Mouse (Mus musculus) lung, embryonic 14.5 days (tissue): ENCODE measurements at regions not wholly inside any gene's neighbourhood (a gene's known extent, or its start where the extent isn't known, plus 50 kb on each side); places are given as distances from the start of the nearest gene placed in this dataset.
"Not testable (repeated sequence)": the region's sequence is repeated elsewhere in the genome, so short reads cannot be mapped to it uniquely, and the experiment has no call there.

Experiments
- ATAC-seq: fragments of 200-750 bp; cut with Nextera tagmentation; 2 replicates; pipeline ENCODE4 v1.8.0; 2017; ENCODE audit warnings: mild to moderate bottlenecking, moderate TSS enrichment, moderate library complexity; ENCODE audit not compliant: insufficient read depth
- DNase-seq: peaks from one replicate; pipeline ENCODE4 v3.0.0-alpha.2; 2015
- H3K27ac ChIP-seq: fragments of 300-500 bp; sonication (generic); 2 replicates; pipeline ENCODE4 v1.5.1; 2014; ENCODE audit warnings: low read depth, mild to moderate bottlenecking, moderate library complexity
- H3K27me3 ChIP-seq: fragments of 300-500 bp; sonication (generic); 2 replicates; pipeline ENCODE4 v1.6.1; 2014; ENCODE audit warnings: low read length, control low read depth; ENCODE audit not compliant: insufficient read depth
- H3K36me3 ChIP-seq: fragments of 300-500 bp; sonication (generic); 2 replicates; pipeline ENCODE4 v1.6.1; 2014; ENCODE audit warnings: control low read depth; ENCODE audit not compliant: insufficient read depth
- H3K4me1 ChIP-seq: fragments of 300-500 bp; sonication (generic); 2 replicates; pipeline ENCODE4 v1.6.1; 2014; ENCODE audit warnings: antibody characterized with exemption, control low read depth; ENCODE audit not compliant: insufficient read depth
- H3K4me2 ChIP-seq: fragments of 300-500 bp; sonication (generic); 2 replicates; pipeline ENCODE4 v1.6.1; 2014; ENCODE audit warnings: mild to moderate bottlenecking
- H3K4me3 ChIP-seq: fragments of 300-500 bp; sonication (generic); 2 replicates; pipeline ENCODE4 v1.5.1; 2014; ENCODE audit warnings: low read depth, low read length
- H3K9ac ChIP-seq: fragments of 300-500 bp; sonication (generic); 2 replicates; pipeline ENCODE4 v1.6.1; 2014
- H3K9me3 ChIP-seq: fragments of 300-500 bp; sonication (generic); 2 replicates; pipeline ENCODE4 v1.6.1; 2016; ENCODE audit warnings: low read depth, low read length, control low read depth
- CTCF ChIP-seq: IDR thresholded peaks from 2 replicates; pipeline ENCODE4 v1.5.1; 2016; ENCODE audit warnings: antibody characterized with exemption, low read depth
- WGBS: fragments of 180-500 bp; shearing (Covaris S2); extraction: QIAGEN DNeasy Blood & Tissue Kit; methylation state at CpG from one replicate; pipeline ENCODE4 v1.1.7; 2014; 5-methylcytosine and 5-hydroxymethylcytosine counted together

DNA sequence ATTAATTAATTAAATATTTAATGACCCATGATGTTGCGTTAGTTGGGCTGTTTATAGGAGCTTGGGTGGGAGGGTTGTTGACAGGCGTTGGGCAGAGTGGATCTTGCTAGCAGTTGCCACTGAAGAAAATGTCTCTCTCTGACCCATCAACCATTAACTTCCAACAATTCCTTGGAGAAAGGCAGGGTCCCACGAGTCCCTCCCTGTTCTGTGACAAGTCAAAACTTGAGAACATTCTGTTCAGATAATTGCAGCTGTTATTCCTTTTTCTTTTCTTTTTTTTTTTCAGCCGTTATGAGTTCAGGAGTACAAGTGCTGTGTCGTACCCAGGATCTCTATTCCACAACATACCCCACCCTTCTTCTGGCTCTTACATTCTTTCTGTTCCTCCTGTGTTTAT lies 59.8 kb upstream of the Tnfrsf21 start:
- ATAC-seq (no peak), DNase-seq (no peak)
- H3K4me3 ChIP-seq: no peak overlapping the region
- no peaks in the 10 kb centered on the region for H3K36me3 ChIP-seq
- no peak overlapping the region for H3K27ac ChIP-seq
- 54% methylated on average over 5 of the region's 5 CpGs for WGBS
- no peaks in the 10 kb centered on the region for H3K4me1 ChIP-seq
- H3K4me2 ChIP-seq: no peak overlapping the region
- no peak for TF ChIP-seq CTCF
- no peaks in the 10 kb centered on the region for H3K9me3 ChIP-seq
- no peaks in the 10 kb centered on the region for H3K27me3 ChIP-seq
- H3K9ac ChIP-seq: no peak overlapping the region

DNA sequence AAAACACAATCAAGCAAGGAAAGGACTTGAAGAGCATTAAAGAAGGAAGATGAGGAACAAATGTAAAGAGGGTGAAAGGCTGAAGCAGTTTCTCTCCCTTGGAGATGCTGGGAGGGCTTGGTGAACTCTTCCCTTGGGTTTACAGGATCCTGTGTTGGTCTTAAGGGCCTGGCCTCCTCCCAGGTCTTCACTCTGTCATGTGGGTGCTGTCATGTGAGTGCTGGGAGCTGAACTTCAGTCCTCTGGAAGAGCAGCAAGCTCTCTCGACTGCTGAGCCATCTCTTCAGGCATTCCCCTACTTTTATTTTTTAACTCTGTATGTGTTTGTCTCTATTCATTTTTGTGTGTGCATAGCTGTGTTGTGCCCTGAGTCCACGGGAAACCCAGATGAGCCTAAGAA lies 61.6 kb upstream of the Tnfrsf21 start:
- Histone ChIP-seq H3K27ac (no peak overlapping the region), H3K4me2 (no peak overlapping the region), H3K27me3 (no peaks in the 10 kb centered on the region), H3K36me3 (no peaks in the 10 kb centered on the region), H3K4me3 (no peak overlapping the region), H3K9me3 (no peaks in the 10 kb centered on the region), H3K4me1 (no peaks in the 10 kb centered on the region), H3K9ac (no peak overlapping the region)
- no peak for DNase-seq
- WGBS: 46% methylated on average over 2 of the region's 2 CpGs
- no peak for TF ChIP-seq CTCF
- ATAC-seq: no peak

DNA sequence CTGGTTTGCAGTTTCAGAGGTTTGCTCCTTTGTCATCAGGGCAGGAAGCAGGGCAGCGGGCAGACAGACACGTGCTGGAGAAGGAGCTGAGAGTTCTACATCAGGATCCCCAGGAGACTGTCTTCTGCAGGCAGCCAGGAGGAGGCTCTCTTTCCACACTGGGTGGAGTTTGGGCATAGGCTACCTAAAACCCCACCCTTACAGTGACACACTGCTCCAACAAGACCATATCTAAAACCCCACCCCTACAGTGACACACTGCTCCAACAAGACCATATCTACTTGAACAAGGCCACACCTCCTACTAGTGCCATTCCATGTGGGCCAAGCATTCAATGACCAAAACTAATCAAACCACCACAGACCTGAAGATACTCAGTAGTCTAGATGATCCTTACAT lies 68.0 kb upstream of the Cd2ap start:
- no peaks in the 10 kb centered on the region for H3K36me3 ChIP-seq
- no peaks in the 10 kb centered on the region for H3K27me3 ChIP-seq
- H3K4me3 ChIP-seq: no peak overlapping the region
- TF ChIP-seq CTCF: no peak
- H3K4me1 ChIP-seq: no peaks in the 10 kb centered on the region
- ATAC-seq: no peak
- DNase-seq: no peak
- H3K27ac ChIP-seq: no peak overlapping the region
- H3K9me3 ChIP-seq: no peaks in the 10 kb centered on the region
- no peak overlapping the region for H3K9ac ChIP-seq
- H3K4me2 ChIP-seq: no peak overlapping the region
- WGBS: 72% methylated on average over 2 of the region's 2 CpGs

DNA sequence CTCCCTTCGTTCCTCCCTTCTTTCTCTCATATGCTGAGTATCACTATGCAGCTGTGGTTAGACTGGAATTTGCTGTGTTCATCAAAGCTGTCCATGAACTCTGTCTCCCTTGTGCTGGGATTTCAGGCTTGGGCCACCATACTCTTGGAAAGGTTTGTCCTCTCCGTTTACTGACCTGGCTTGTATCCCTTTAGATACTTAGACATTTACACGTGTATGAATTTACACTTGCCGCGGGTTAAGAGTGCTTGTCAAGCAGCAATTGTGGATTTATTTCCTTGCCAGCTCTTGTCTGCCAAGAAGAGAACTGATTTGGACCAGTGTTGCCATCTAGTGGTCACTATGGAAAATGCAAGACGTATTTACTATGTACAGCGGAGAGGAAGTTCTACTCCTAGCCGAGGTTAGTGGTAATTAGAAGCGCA lies 66.8 kb upstream of the Cd2ap start:
- Histone ChIP-seq H3K9me3 (no peaks in the 10 kb centered on the region), H3K4me2 (peak overlapping the region; percentile 5; the same call in 1 of the 2 replicates), H3K27me3 (no peaks in the 10 kb centered on the region), H3K36me3 (no peaks in the 10 kb centered on the region), H3K4me1 (no peaks in the 10 kb centered on the region), H3K9ac (no peak overlapping the region), H3K4me3 (no peak overlapping the region), H3K27ac (no peak overlapping the region)
- WGBS: 5% methylated on average over 9 of the region's 9 CpGs
- peak; percentile 94 for TF ChIP-seq CTCF
- DNase-seq: peak; percentile 97
- ATAC-seq: peak; percentile 75

DNA sequence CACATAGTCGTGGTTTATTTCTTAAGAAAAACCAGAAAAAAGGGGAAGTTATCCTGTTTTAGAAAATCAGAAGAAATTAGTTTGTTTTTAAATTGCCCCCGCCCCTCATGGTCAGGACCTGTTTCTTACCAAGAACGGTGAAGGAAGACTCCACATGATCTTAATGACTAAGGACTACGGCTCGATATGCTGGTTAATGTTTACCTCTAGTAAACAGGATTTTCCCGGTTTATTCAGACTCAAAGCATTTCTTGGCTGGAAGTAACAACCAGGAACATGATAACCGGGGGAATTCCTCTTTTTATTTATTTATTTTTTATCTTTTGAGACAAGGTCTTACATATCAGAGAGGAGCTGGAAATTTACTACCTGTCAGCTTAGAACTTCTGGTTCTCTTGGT lies 63.0 kb upstream of the Cd2ap start:
- DNase-seq (no peak), ATAC-seq (no peak)
- no peak for TF ChIP-seq CTCF
- Histone ChIP-seq H3K27me3 (no peaks in the 10 kb centered on the region), H3K27ac (no peak overlapping the region), H3K4me3 (no peak overlapping the region), H3K4me1 (no peaks in the 10 kb centered on the region), H3K9ac (no peak overlapping the region), H3K4me2 (no peak overlapping the region), H3K36me3 (no peaks in the 10 kb centered on the region), H3K9me3 (no peaks in the 10 kb centered on the region)
- WGBS: 41% methylated on average over 7 of the region's 7 CpGs

DNA sequence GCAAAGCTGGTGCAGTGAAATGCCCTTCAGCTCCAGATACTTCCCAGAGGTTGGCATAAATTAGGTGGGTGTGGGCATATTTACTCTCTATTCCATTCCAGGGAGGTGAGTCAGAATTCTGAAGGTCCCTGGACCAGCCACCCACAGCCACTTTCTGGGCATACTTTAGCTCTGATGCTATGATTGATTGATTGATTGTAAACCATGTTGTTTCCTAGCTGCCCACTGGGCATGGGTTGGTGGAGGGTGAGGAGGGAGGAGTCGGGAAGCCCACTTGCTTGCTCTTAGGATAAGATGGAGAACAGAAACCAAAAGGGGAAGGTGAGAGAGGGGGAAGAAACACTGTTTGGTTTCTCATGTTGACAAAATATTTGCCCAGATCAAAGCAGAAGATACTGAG lies 62.1 kb upstream of the Cd2ap start:
- no peak for DNase-seq
- H3K4me2 ChIP-seq: no peak overlapping the region
- no peak for ATAC-seq
- H3K4me1 ChIP-seq: no peaks in the 10 kb centered on the region
- no peak overlapping the region for H3K9ac ChIP-seq
- H3K27ac ChIP-seq: no peak overlapping the region
- H3K9me3 ChIP-seq: no peaks in the 10 kb centered on the region
- TF ChIP-seq CTCF: no peak
- H3K4me3 ChIP-seq: no peak overlapping the region
- WGBS: 27% methylated on average over 1 of the region's 1 CpGs
- H3K36me3 ChIP-seq: no peaks in the 10 kb centered on the region
- no peaks in the 10 kb centered on the region for H3K27me3 ChIP-seq

DNA sequence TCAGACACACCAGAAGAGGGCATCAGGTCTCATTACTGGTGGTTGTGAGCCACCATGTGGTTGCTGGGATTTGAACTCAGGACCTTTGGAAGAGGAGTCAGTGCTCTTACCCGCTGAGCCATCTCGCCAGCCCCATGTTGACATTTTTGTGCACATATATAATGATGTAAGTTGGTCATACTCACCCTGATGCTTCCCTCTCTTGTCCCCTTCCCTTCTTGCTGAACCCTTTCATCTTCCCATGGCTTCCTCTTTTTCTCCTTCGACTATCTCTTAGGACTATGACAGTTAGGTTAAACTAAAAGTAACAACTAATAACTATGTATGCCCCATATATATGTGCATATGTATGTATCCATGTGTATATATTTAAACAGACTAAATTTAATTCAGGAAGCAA lies 61.0 kb upstream of the Cd2ap start:
- H3K9me3 ChIP-seq, H3K27me3 ChIP-seq, DNase-seq, H3K4me2 ChIP-seq, H3K9ac ChIP-seq, H3K36me3 ChIP-seq, ATAC-seq, H3K27ac ChIP-seq, H3K4me3 ChIP-seq, H3K4me1 ChIP-seq: not testable (repeated sequence)
- 85% methylated on average over 3 of the region's 3 CpGs for WGBS

DNA sequence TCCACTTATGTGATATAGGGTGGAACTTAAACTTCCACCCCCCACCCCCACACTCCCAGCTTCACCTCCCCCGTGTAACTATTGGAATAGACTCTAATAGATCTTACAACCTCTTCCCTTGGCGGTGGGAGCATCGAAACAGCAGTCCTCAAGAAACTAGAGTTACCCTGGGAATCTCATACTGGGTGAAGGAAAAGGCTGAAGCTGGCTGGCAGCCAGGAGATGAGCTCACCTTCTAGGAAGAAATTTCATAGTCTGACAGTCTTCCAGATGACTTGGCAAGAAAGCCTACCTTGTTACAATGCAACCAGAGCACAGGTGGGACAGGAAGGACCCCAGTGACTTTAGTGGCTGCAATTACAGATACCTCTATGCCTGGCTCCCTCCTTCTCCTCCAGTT lies 57.6 kb upstream of the Cd2ap start:
- Histone ChIP-seq H3K9me3 (no peaks in the 10 kb centered on the region), H3K9ac (no peak overlapping the region), H3K36me3 (no peaks in the 10 kb centered on the region), H3K4me3 (no peak overlapping the region), H3K4me1 (no peaks in the 10 kb centered on the region), H3K4me2 (no peak overlapping the region), H3K27ac (no peak overlapping the region), H3K27me3 (no peaks in the 10 kb centered on the region)
- no peak for TF ChIP-seq CTCF
- ATAC-seq: no peak
- peak; percentile 35 for DNase-seq
- 49% methylated on average over 3 of the region's 3 CpGs for WGBS
